Mouse (Mus musculus): ENCODE results near the gene 4930556J24Rik. TPM values are rescaled to one million over a fixed set of nuclear protein-coding genes. Genes with fewer than 3 reads are reported as not detected.
A peak's percentile ranks its signal among the peaks of the same experiment; 100 is the strongest.

Gene 4930556J24Rik
- total and polyA plus RNA-seq, 2 experiments = 0.09 TPM; not detected in 1

- no peaks in the 10 kb centered on the region for H3K27me3 ChIP-seq (ENCODE audit: control insufficient read depth, insufficient read depth, low read length)
- 85% methylated on average over 6 of the region's 6 CpGs for WGBS
- H3K4me1 ChIP-seq (ENCODE audit: control insufficient read depth, insufficient read depth, low read length) = 0 out of 2 replicates have a peak, but pooled peaks cover under 1% of the 10 kb centered on the region
- no peaks in the 10 kb centered on the region for H3K36me3 ChIP-seq (ENCODE audit: control insufficient read depth, insufficient read depth, low read length)
- H3K4me3 ChIP-seq (ENCODE audit: insufficient read depth, low read depth, low read length) = no peak overlapping the region
- no peak overlapping the region for H3K9ac ChIP-seq (ENCODE audit: low read depth, low read length)
- H3K79me2 ChIP-seq (ENCODE audit: control insufficient read depth, insufficient read depth, low read length) = no peaks in the 10 kb centered on the region
- H3K27ac ChIP-seq (replicated peaks; ENCODE audit: insufficient read depth, low read depth, low read length) = no peak overlapping the region
- no peak for TF ChIP-seq CTCF (IDR thresholded peaks at IDR 0.05; ENCODE audit: low read depth, low read length)
- TF ChIP-seq POLR2A (IDR thresholded peaks at IDR 0.05; ENCODE audit: extremely low read depth, insufficient read depth, low read length) = no peak
- no peak for DNase-seq (ENCODE audit: extremely low read depth, low read depth, low spot score)
These were observed 76.3 kb downstream of the 4930556J24Rik start for GRCm38 (mm10) chr11:3900296-3900695.

GRCm38 (mm10) chr11:3895933-3896332 lies 80.6 kb downstream of the 4930556J24Rik start:
- no peak for DNase-seq (ENCODE audit: extremely low read depth, low read depth, low spot score)
- no peak for TF ChIP-seq CTCF (IDR thresholded peaks at IDR 0.05; ENCODE audit: low read depth, low read length)
- TF ChIP-seq POLR2A (IDR thresholded peaks at IDR 0.05; ENCODE audit: extremely low read depth, insufficient read depth, low read length) = no peak
- no peaks in the 10 kb centered on the region for H3K27me3 ChIP-seq (ENCODE audit: control insufficient read depth, insufficient read depth, low read length)

DNA sequence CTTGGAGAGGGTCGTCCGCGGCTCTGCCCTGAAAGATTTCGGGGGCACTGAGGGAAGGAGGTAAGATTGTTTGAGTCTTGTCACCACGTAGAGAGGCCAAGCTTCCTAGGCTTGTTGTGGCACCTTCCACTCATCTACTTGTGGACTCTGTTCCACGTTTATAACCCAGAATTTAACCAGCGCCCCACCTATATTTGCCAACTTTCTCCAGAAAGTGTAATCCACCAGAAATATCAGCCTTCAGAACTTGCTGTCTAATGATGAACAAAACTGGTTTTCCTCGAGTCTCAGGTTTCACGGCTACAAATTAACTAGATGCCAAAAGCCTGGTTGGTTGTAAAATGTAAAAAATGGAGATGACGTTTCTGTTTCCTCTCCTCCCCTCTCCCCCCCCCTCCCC lies 81.1 kb downstream of the 4930556J24Rik start:
- no peak for DNase-seq (ENCODE audit: extremely low read depth, low read depth, low spot score)
- Histone ChIP-seq H3K27me3 (ENCODE audit: control insufficient read depth, insufficient read depth, low read length) (no peaks in the 10 kb centered on the region), H3K4me3 (ENCODE audit: insufficient read depth, low read depth, low read length) (no peak overlapping the region), H3K27ac (replicated peaks; ENCODE audit: insufficient read depth, low read depth, low read length) (no peak overlapping the region), H3K9ac (ENCODE audit: low read depth, low read length) (no peak overlapping the region), H3K36me3 (ENCODE audit: control insufficient read depth, insufficient read depth, low read length) (no peaks in the 10 kb centered on the region), H3K4me1 (ENCODE audit: control insufficient read depth, insufficient read depth, low read length) (0 out of 2 replicates have a peak, but pooled peaks cover 1% of the 10 kb centered on the region), H3K79me2 (ENCODE audit: control insufficient read depth, insufficient read depth, low read length) (no peaks in the 10 kb centered on the region)
- TF ChIP-seq CTCF (IDR thresholded peaks at IDR 0.05; ENCODE audit: low read depth, low read length) (no peak), POLR2A (IDR thresholded peaks at IDR 0.05; ENCODE audit: extremely low read depth, insufficient read depth, low read length) (no peak)
- WGBS = 4% methylated on average over 10 of the region's 10 CpGs

More at GRCm38 (mm10) chr11:3895933-3896332, 80.6 kb downstream of the 4930556J24Rik start:
- H3K27ac ChIP-seq (replicated peaks; ENCODE audit: insufficient read depth, low read depth, low read length) = no peak overlapping the region
- H3K4me1 ChIP-seq (ENCODE audit: control insufficient read depth, insufficient read depth, low read length) = 0 out of 2 replicates have a peak, but pooled peaks cover 1% of the 10 kb centered on the region
- no peaks in the 10 kb centered on the region for H3K79me2 ChIP-seq (ENCODE audit: control insufficient read depth, insufficient read depth, low read length)
- WGBS = 100% methylated on average over 1 of the region's 1 CpGs
- H3K4me3 ChIP-seq (ENCODE audit: insufficient read depth, low read depth, low read length) = no peak overlapping the region
- H3K36me3 ChIP-seq (ENCODE audit: control insufficient read depth, insufficient read depth, low read length) = no peaks in the 10 kb centered on the region
- no peak overlapping the region for H3K9ac ChIP-seq (ENCODE audit: low read depth, low read length)

GRCm38 (mm10) chr11:3894406-3895281 lies 81.9 kb downstream of the 4930556J24Rik start, which contains the start of the genes 4921536K21Rik and Dusp18:
TSS of gene 4921536K21Rik (minus strand) at chr11:3895098.
TSS of gene Dusp18 (plus strand) at chr11:3895240.
- Histone ChIP-seq H3K4me1 (ENCODE audit: control insufficient read depth, insufficient read depth, low read length) (0 out of 2 replicates have a peak, but pooled peaks cover 1% of the 10 kb centered on the region), H3K4me3 (ENCODE audit: insufficient read depth, low read depth, low read length) (peak within 1 kb of the TSS; percentile 41), H3K79me2 (ENCODE audit: control insufficient read depth, insufficient read depth, low read length) (no peaks in the 10 kb centered on the region), H3K9ac (ENCODE audit: low read depth, low read length) (no peak within 1 kb of the TSS), H3K27ac (replicated peaks; ENCODE audit: insufficient read depth, low read depth, low read length) (no peak within 1 kb of the TSS), H3K36me3 (ENCODE audit: control insufficient read depth, insufficient read depth, low read length) (no peaks in the 10 kb centered on the region), H3K27me3 (ENCODE audit: control insufficient read depth, insufficient read depth, low read length) (no peaks in the 10 kb centered on the region)
- TF ChIP-seq POLR2A (IDR thresholded peaks at IDR 0.05; ENCODE audit: extremely low read depth, insufficient read depth, low read length) = no peak
- no peak for TF ChIP-seq CTCF (IDR thresholded peaks at IDR 0.05; ENCODE audit: low read depth, low read length)
- WGBS = 12% methylated on average over 46 of the region's 46 CpGs
- peak; percentile 68 for DNase-seq (ENCODE audit: extremely low read depth, low read depth, low spot score)

GRCm38 (mm10) chr11:3893970-3894369 lies 82.6 kb downstream of the 4930556J24Rik start:
- no peak overlapping the region for H3K27ac ChIP-seq (replicated peaks; ENCODE audit: insufficient read depth, low read depth, low read length)

More at GRCm38 (mm10) chr11:3893970-3894369, 82.6 kb downstream of the 4930556J24Rik start:
- Histone ChIP-seq H3K4me3 (ENCODE audit: insufficient read depth, low read depth, low read length) (no peak overlapping the region), H3K4me1 (ENCODE audit: control insufficient read depth, insufficient read depth, low read length) (0 out of 2 replicates have a peak, but pooled peaks cover 1% of the 10 kb centered on the region), H3K36me3 (ENCODE audit: control insufficient read depth, insufficient read depth, low read length) (no peaks in the 10 kb centered on the region), H3K79me2 (ENCODE audit: control insufficient read depth, insufficient read depth, low read length) (no peaks in the 10 kb centered on the region), H3K27me3 (ENCODE audit: control insufficient read depth, insufficient read depth, low read length) (no peaks in the 10 kb centered on the region), H3K9ac (ENCODE audit: low read depth, low read length) (no peak overlapping the region)
- WGBS = 89% methylated on average over 6 of the region's 6 CpGs
- no peak for DNase-seq (ENCODE audit: extremely low read depth, low read depth, low spot score)
- TF ChIP-seq POLR2A (IDR thresholded peaks at IDR 0.05; ENCODE audit: extremely low read depth, insufficient read depth, low read length) (no peak), CTCF (IDR thresholded peaks at IDR 0.05; ENCODE audit: low read depth, low read length) (no peak)

Other genes starting within 250 kb of the 4930556J24Rik start
- 1.1 and 1.4 TPM in 2 replicates for gene Osbp2, start 112.9 kb downstream of the 4930556J24Rik start, total RNA-seq (2014; rRNA removed)
- 0.70 and 0.72 TPM in 2 replicates for gene Osbp2, start 112.9 kb downstream of the 4930556J24Rik start, polyA plus RNA-seq (2012; rRNA removed)
- gene 4921536K21Rik, start 81.7 kb downstream of the 4930556J24Rik start, total RNA-seq (2014; rRNA removed) = not detected in 2 replicates
- not detected in 2 replicates for gene 4921536K21Rik, start 81.7 kb downstream of the 4930556J24Rik start, polyA plus RNA-seq (2012; rRNA removed)
- gene Dusp18, start 81.5 kb downstream of the 4930556J24Rik start, total RNA-seq (2014; rRNA removed) = under 0.01 and 0.07 TPM in 2 replicates
- 0.05 TPM in 2 replicates for gene Dusp18, start 81.5 kb downstream of the 4930556J24Rik start, polyA plus RNA-seq (2012; rRNA removed)
- 0.18 and 0.34 TPM in 2 replicates for gene Slc35e4, start 62.1 kb downstream of the 4930556J24Rik start, total RNA-seq (2014; rRNA removed)
- 0.27 and 0.46 TPM in 2 replicates for gene Slc35e4, start 62.1 kb downstream of the 4930556J24Rik start, polyA plus RNA-seq (2012; rRNA removed)
- 101 and 110 TPM in 2 replicates for gene Tcn2, start 44.6 kb downstream of the 4930556J24Rik start, total RNA-seq (2014; rRNA removed)
- 211 and 236 TPM in 2 replicates for gene Tcn2, start 44.6 kb downstream of the 4930556J24Rik start, polyA plus RNA-seq (2012; rRNA removed)
- gene Pes1, start 12.8 kb downstream of the 4930556J24Rik start, total RNA-seq (2014; rRNA removed) = 17.9 and 20.8 TPM in 2 replicates
- gene Pes1, start 12.8 kb downstream of the 4930556J24Rik start, polyA plus RNA-seq (2012; rRNA removed) = 17.9 and 22.2 TPM in 2 replicates
- gene Gal3st1, start 6.9 kb upstream of the 4930556J24Rik start, total RNA-seq (2014; rRNA removed) = 2.2 and 2.6 TPM in 2 replicates
- 1.4 and 4.4 TPM in 2 replicates for gene Gal3st1, start 6.9 kb upstream of the 4930556J24Rik start, polyA plus RNA-seq (2012; rRNA removed)
- 97.5 and 130 TPM in 2 replicates for gene Sec14l4, start 54.7 kb upstream of the 4930556J24Rik start, total RNA-seq (2014; rRNA removed)
- 92.9 and 108 TPM in 2 replicates for gene Sec14l4, start 54.7 kb upstream of the 4930556J24Rik start, polyA plus RNA-seq (2012; rRNA removed)
- not detected in 2 replicates for gene Sec14l3, start 88.1 kb upstream of the 4930556J24Rik start, total RNA-seq (2014; rRNA removed)
- gene Sec14l3, start 88.1 kb upstream of the 4930556J24Rik start, polyA plus RNA-seq (2012; rRNA removed) = not detected in 2 replicates
- 16.6 and 23.4 TPM in 2 replicates for gene Mtfp1, start 118.7 kb upstream of the 4930556J24Rik start, total RNA-seq (2014; rRNA removed)
- 39.2 and 41.5 TPM in 2 replicates for gene Mtfp1, start 118.7 kb upstream of the 4930556J24Rik start, polyA plus RNA-seq (2012; rRNA removed)
- 302 and 310 TPM in 2 replicates for gene Sec14l2, start 146.6 kb upstream of the 4930556J24Rik start, total RNA-seq (2014; rRNA removed)
- gene Sec14l2, start 146.6 kb upstream of the 4930556J24Rik start, polyA plus RNA-seq (2012; rRNA removed) = 349 and 371 TPM in 2 replicates
- 10.3 and 10.8 TPM in 2 replicates for gene Rnf215, start 158.4 kb upstream of the 4930556J24Rik start, total RNA-seq (2014; rRNA removed)
- gene Rnf215, start 158.4 kb upstream of the 4930556J24Rik start, polyA plus RNA-seq (2012; rRNA removed) = 11.3 and 13.1 TPM in 2 replicates
- 4.0 and 4.5 TPM in 2 replicates for gene Ccdc157, start 183.5 kb upstream of the 4930556J24Rik start, total RNA-seq (2014; rRNA removed)
- gene Ccdc157, start 183.5 kb upstream of the 4930556J24Rik start, polyA plus RNA-seq (2012; rRNA removed) = 6.5 and 9.3 TPM in 2 replicates
- gene Sf3a1, start 183.6 kb upstream of the 4930556J24Rik start, total RNA-seq (2014; rRNA removed) = 4.3 and 4.6 TPM in 2 replicates
- gene Sf3a1, start 183.6 kb upstream of the 4930556J24Rik start, polyA plus RNA-seq (2012; rRNA removed) = 10.0 and 12.2 TPM in 2 replicates
- 23.4 and 23.6 TPM in 2 replicates for gene Tbc1d10a, start 210.0 kb upstream of the 4930556J24Rik start, total RNA-seq (2014; rRNA removed)
- gene Tbc1d10a, start 210.0 kb upstream of the 4930556J24Rik start, polyA plus RNA-seq (2012; rRNA removed) = 18.5 and 22.9 TPM in 2 replicates
- gene Castor1, start 241.4 kb upstream of the 4930556J24Rik start, total RNA-seq (2014; rRNA removed) = 1.4 and 1.7 TPM in 2 replicates
- 2.3 and 2.5 TPM in 2 replicates for gene Castor1, start 241.4 kb upstream of the 4930556J24Rik start, polyA plus RNA-seq (2012; rRNA removed)